Mouse (Mus musculus): Measurements from ENCODE around the gene Ovch2.
A peak's percentile ranks its signal among the peaks of the same experiment; 100 is the strongest.

Gene Ovch2

GRCm38 (mm10) chr7:107745111-107745510, 55.9 kb downstream of the Ovch2 start:
- no peak for DNase-seq (ENCODE audit: low read depth, low spot score)

GRCm38 (mm10) chr7:107744454-107744853, 56.6 kb downstream of the Ovch2 start:
- DNase-seq (ENCODE audit: low read depth, low spot score): no peak

- DNase-seq (ENCODE audit: low read depth, low spot score): no peak
These were observed 58.0 kb downstream of the Ovch2 start for GRCm38 (mm10) chr7:107742963-107743465.

- DNase-seq (ENCODE audit: low read depth, low spot score): peak; percentile 44
These were observed 62.3 kb downstream of the Ovch2 start for GRCm38 (mm10) chr7:107738726-107739125.

GRCm38 (mm10) chr7:107733162-107733561, 67.8 kb downstream of the Ovch2 start:
- DNase-seq (ENCODE audit: low read depth, low spot score): no peak

Data from CD4-positive, CD25-positive, alpha-beta regulatory T cell, adult 2 months (primary cell).